Mouse (Mus musculus) megakaryocyte-erythroid progenitor cell, adult 5-6 weeks (primary cell): ENCODE results near the gene Slfn1. TPM values are rescaled to one million over a fixed set of nuclear protein-coding genes. Genes with fewer than 3 reads are reported as not detected.

Source experiments
- total RNA-seq, 2 experiments: library from RNA; stranded (forward) in 1 of 2; stranded (reverse) in 1 of 2; fragments of 200-1000, 215-1000 nt in 1 of 2; fragments of >200 nt in 1 of 2; fragmentation: Nextera tagmentation in 1 of 2; gene quantifications; 2 replicates each; pipeline ENCODE4 v1.2.3; 2014 to 2017

Slfn1 gene
- total RNA-seq, 2 experiments from 2014 or later, result 2.5 TPM; not detected in 1

Other genes starting within 250 kb of the Slfn1 start
- 28.7 and 31.2 TPM in 2 replicates for gene Rffl, start 245.6 kb upstream of the Slfn1 start, total RNA-seq (2014; fragmentation: Nextera tagmentation)
- 16.4 and 22.4 TPM in 2 replicates for gene Rffl, start 245.6 kb upstream of the Slfn1 start, total RNA-seq (2017)
- 14.3 and 20.0 TPM in 2 replicates for gene Rad51d, start 226.2 kb upstream of the Slfn1 start, total RNA-seq (2014; fragmentation: Nextera tagmentation)
- gene Rad51d, start 226.2 kb upstream of the Slfn1 start, total RNA-seq (2017), result 16.3 and 18.9 TPM in 2 replicates
- gene Fndc8, start 224.7 kb upstream of the Slfn1 start, total RNA-seq (2014; fragmentation: Nextera tagmentation), result not detected in 2 replicates
- gene Fndc8, start 224.7 kb upstream of the Slfn1 start, total RNA-seq (2017), result not detected in 2 replicates
- gene Nle1, start 208.4 kb upstream of the Slfn1 start, total RNA-seq (2014; fragmentation: Nextera tagmentation), result 103 and 130 TPM in 2 replicates
- 18.6 and 45.0 TPM in 2 replicates for gene Nle1, start 208.4 kb upstream of the Slfn1 start, total RNA-seq (2017)
- not detected in 2 replicates for gene Unc45b, start 206.3 kb upstream of the Slfn1 start, total RNA-seq (2014; fragmentation: Nextera tagmentation)
- gene Unc45b, start 206.3 kb upstream of the Slfn1 start, total RNA-seq (2017), result not detected in 2 replicates
- gene Slfn5, start 165.5 kb upstream of the Slfn1 start, total RNA-seq (2014; fragmentation: Nextera tagmentation), result 1.1 and 2.5 TPM in 2 replicates
- 2.8 and 5.5 TPM in 2 replicates for gene Slfn5, start 165.5 kb upstream of the Slfn1 start, total RNA-seq (2017)
- gene Slfn9, start 125.0 kb upstream of the Slfn1 start, total RNA-seq (2014; fragmentation: Nextera tagmentation), result 3.2 and 4.1 TPM in 2 replicates
- 6.1 and 11.7 TPM in 2 replicates for gene Slfn9, start 125.0 kb upstream of the Slfn1 start, total RNA-seq (2017)
- gene Slfn8, start 96.0 kb upstream of the Slfn1 start, total RNA-seq (2014; fragmentation: Nextera tagmentation), result 7.4 and 9.3 TPM in 2 replicates
- gene Slfn8, start 96.0 kb upstream of the Slfn1 start, total RNA-seq (2017), result 6.5 and 11.6 TPM in 2 replicates
- gene Slfn2, start 51.7 kb upstream of the Slfn1 start, total RNA-seq (2014; fragmentation: Nextera tagmentation), result 0.66 and 3.7 TPM in 2 replicates
- gene Slfn2, start 51.7 kb upstream of the Slfn1 start, total RNA-seq (2017), result 1.4 and 8.3 TPM in 2 replicates
- 2.2 TPM in 1 of 2 replicates, not detected in the other for gene Slfn4, start 58.3 kb downstream of the Slfn1 start, total RNA-seq (2014; fragmentation: Nextera tagmentation)
- 0.19 and 0.28 TPM in 2 replicates for gene Slfn4, start 58.3 kb downstream of the Slfn1 start, total RNA-seq (2017)
- gene Slfn3, start 74.5 kb downstream of the Slfn1 start, total RNA-seq (2014; fragmentation: Nextera tagmentation), result 15.3 and 24.2 TPM in 2 replicates
- gene Slfn3, start 74.5 kb downstream of the Slfn1 start, total RNA-seq (2017), result 33.5 and 38.0 TPM in 2 replicates
- not detected in 2 replicates for gene Slfn14, start 169.9 kb downstream of the Slfn1 start, total RNA-seq (2014; fragmentation: Nextera tagmentation)
- 0.28 TPM in 1 of 2 replicates, not detected in the other for gene Slfn14, start 169.9 kb downstream of the Slfn1 start, total RNA-seq (2017)
- 74.0 and 74.2 TPM in 2 replicates for gene Ap2b1, start 182.2 kb downstream of the Slfn1 start, total RNA-seq (2014; fragmentation: Nextera tagmentation)
- gene Ap2b1, start 182.2 kb downstream of the Slfn1 start, total RNA-seq (2017), result 61.2 and 65.4 TPM in 2 replicates
- gene Pex12, start 185.7 kb downstream of the Slfn1 start, total RNA-seq (2014; fragmentation: Nextera tagmentation), result 7.6 and 10.1 TPM in 2 replicates
- 9.5 and 9.6 TPM in 2 replicates for gene Pex12, start 185.7 kb downstream of the Slfn1 start, total RNA-seq (2017)